Mouse (Mus musculus) olfactory bulb, adult 2 months (tissue): Measurements from ENCODE around the gene Lpar1.

Experiments used
- CTCF ChIP-seq: fragments of 200-500 bp; IDR thresholded peaks from 2 replicates; pipeline ENCODE4 v1.5.1; 2012; ENCODE audit warnings: low read depth, mild to moderate bottlenecking, low read length, moderate library complexity; ENCODE audit not compliant: insufficient read depth
- POLR2A ChIP-seq: fragments of 200-500 bp; IDR thresholded peaks from 2 replicates; pipeline ENCODE4 v1.6.1; 2012; ENCODE audit warnings: mild to moderate bottlenecking, low read depth, low read length, moderate library complexity; ENCODE audit not compliant: insufficient read depth

DNA sequence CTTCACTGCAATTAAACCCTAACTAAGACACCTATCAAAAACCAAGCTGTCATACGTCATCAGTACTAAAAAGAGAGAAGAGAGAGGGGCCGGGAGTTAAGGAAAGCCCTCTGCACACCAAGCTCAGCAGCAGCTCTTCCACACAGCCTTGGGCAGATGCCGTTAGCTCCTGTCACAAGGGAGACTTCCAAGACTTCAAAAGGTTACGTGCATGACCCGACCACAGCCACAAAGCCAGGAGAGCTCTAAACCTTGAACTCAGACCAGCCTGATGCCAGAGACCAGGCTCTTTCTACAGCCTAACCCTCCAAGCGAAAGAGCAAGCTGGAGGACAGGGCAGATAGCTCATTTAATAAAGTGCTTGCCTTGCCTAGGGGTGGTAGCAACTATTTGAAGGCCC, 46.2 kb downstream of the Lpar1 start:
- TF ChIP-seq CTCF = no peak
- no peak for TF ChIP-seq POLR2A
